8 mouse cellular contexts compared by ENCODE assay signal in genomic region chr11:97151343-97151801, GRCm38 (mm10). TPM values are rescaled to one million over a fixed set of nuclear protein-coding genes. Genes with fewer than 3 reads are reported as not detected.
A peak's percentile ranks its signal among the peaks of the same experiment; 100 is the strongest.
DNase-seq lines count a peak whose midpoint lies in the region; ATAC-seq lines count a peak whose summit lies in the region.

Gene Tbkbp1, minus strand, starts transcription at chr11:97151495.

- peaks cover 23% of the 10 kb centered on the region; the same call in 1 of the 2 replicates for H3K27me3 ChIP-seq in forebrain, embryonic 12.5 days
- peaks cover 21% of the 10 kb centered on the region; the same call in 1 of the 2 replicates for H3K27me3 ChIP-seq in hindbrain, embryonic 12.5 days
- H3K27me3 ChIP-seq in limb, embryonic 12.5 days, result peaks cover 15% of the 10 kb centered on the region; the same call in 1 of the 2 replicates

- H3K4me3 ChIP-seq in forebrain, embryonic 12.5 days (replicated peaks), result peak within 1 kb of the TSS; percentile 80
- H3K4me3 ChIP-seq in hindbrain, embryonic 12.5 days, result peak within 1 kb of the TSS; percentile 81
- H3K4me3 ChIP-seq in limb, embryonic 12.5 days (replicated peaks), result peak within 1 kb of the TSS; percentile 75

- H3K4me1 ChIP-seq in forebrain, embryonic 12.5 days, result peaks cover 40% of the 10 kb centered on the region
- H3K4me1 ChIP-seq in hindbrain, embryonic 12.5 days, result peaks cover 33% of the 10 kb centered on the region
- H3K4me1 ChIP-seq in limb, embryonic 12.5 days (replicated peaks), result peaks cover 53% of the 10 kb centered on the region

- H3K9ac ChIP-seq in forebrain, embryonic 12.5 days, result peak within 1 kb of the TSS; percentile 86
- H3K9ac ChIP-seq in hindbrain, embryonic 12.5 days, result peak within 1 kb of the TSS; percentile 91
- peak within 1 kb of the TSS; percentile 89 for H3K9ac ChIP-seq in limb, embryonic 12.5 days (replicated peaks)

- H3K36me3 ChIP-seq in forebrain, embryonic 12.5 days (replicated peaks), result peaks cover 31% of the 10 kb centered on the region
- peaks cover 22% of the 10 kb centered on the region for H3K36me3 ChIP-seq in hindbrain, embryonic 12.5 days
- H3K36me3 ChIP-seq in limb, embryonic 12.5 days, result peaks cover 38% of the 10 kb centered on the region

- WGBS in forebrain, embryonic 12.5 days, result under 1% methylated on average over 27 of the region's 64 CpGs
- WGBS in hindbrain, embryonic 12.5 days, result under 1% methylated on average over 24 of the region's 64 CpGs
- 1% methylated on average over 30 of the region's 64 CpGs for WGBS in limb, embryonic 12.5 days

- peak within 1 kb of the TSS; percentile 89 for H3K4me2 ChIP-seq in forebrain, embryonic 12.5 days
- H3K4me2 ChIP-seq in hindbrain, embryonic 12.5 days (replicated peaks), result peak within 1 kb of the TSS; percentile 86
- H3K4me2 ChIP-seq in limb, embryonic 12.5 days, result peak within 1 kb of the TSS; percentile 86

- no peaks in the 10 kb centered on the region for H3K9me3 ChIP-seq in forebrain, embryonic 12.5 days
- no peaks in the 10 kb centered on the region for H3K9me3 ChIP-seq in hindbrain, embryonic 12.5 days (replicated peaks)
- no peaks in the 10 kb centered on the region for H3K9me3 ChIP-seq in limb, embryonic 12.5 days

- H3K27ac ChIP-seq in forebrain, embryonic 12.5 days, result peak within 1 kb of the TSS; percentile 92
- peak within 1 kb of the TSS; percentile 96 for H3K27ac ChIP-seq in hindbrain, embryonic 12.5 days
- H3K27ac ChIP-seq in limb, embryonic 12.5 days, result peak within 1 kb of the TSS; percentile 92

- peak; percentile 65 for DNase-seq in gastrocnemius, postnatal 10 days
- DNase-seq in gastrocnemius, adult 18-20 months (ENCODE audit: low spot score), result no peak
- DNase-seq in adrenal gland, adult 8-10 months, result no peak

- peak; percentile 53 for ATAC-seq in forebrain, embryonic 12.5 days (ENCODE audit: low FRiP score)
- peak; percentile 54 for ATAC-seq in hindbrain, embryonic 12.5 days (ENCODE audit: low FRiP score)
- no peak for ATAC-seq in limb, embryonic 12.5 days (ENCODE audit: insufficient number of reproducible peaks, insufficient read depth, low FRiP score, low TSS enrichment, low read depth)
- ATAC-seq in monocyte, adult 5-6 weeks (replicated peaks; ENCODE audit: insufficient number of reproducible peaks, low FRiP score, low TSS enrichment, poor library complexity, severe bottlenecking), result no peak
- ATAC-seq in activated CD4-positive, CD25-positive, alpha-beta regulatory T cell, adult 4 months, result no peak

RNA-seq across cellular contexts. Expression of gene Tbkbp1, which starts in this region (rescaled TPM):
- total RNA-seq in gastrocnemius, postnatal 10 days (2021), result 1 to 10 TPM; 7.1 to 9.9 TPM
- 1 to 10 TPM; 3.3 to 6.8 TPM for total RNA-seq in gastrocnemius, adult 18-20 months (2021)
- total RNA-seq in adrenal gland, adult 8-10 months (2022), result 10 to 100 TPM in 3 of 4 experiments, 1 to 10 TPM in 1; 9.5 to 13.8 (median 11.6) TPM
- polyA plus RNA-seq in forebrain, embryonic 12.5 days (2016; fragmentation: Nextera tagmentation; extraction: Ambion mirVana), result 5.7 and 6.5 TPM in 2 replicates
- polyA plus RNA-seq in hindbrain, embryonic 12.5 days (2016; fragmentation: Nextera tagmentation; extraction: Ambion mirVana), result 10.1 and 10.5 TPM in 2 replicates
- polyA plus RNA-seq in limb, embryonic 12.5 days (2016; fragmentation: Nextera tagmentation; extraction: Ambion mirVana), result 8.0 and 8.7 TPM in 2 replicates
- 23.2 to 34.3 TPM (median 24.7 TPM) in 3 replicates for total RNA-seq in monocyte, adult 5-6 weeks (2017)
- under 1 TPM in 1 of 2 experiments, not detected in 1; 0.37 TPM for polyA plus RNA-seq in activated CD4-positive, CD25-positive, alpha-beta regulatory T cell, adult 4 months (2017; shearing (Covaris generic))

Comparison
In these comparisons a context has a peak if more than half of its experiments do, and no peak if none do; other contexts are left out.
1. ATAC-seq: peak in forebrain, embryonic 12.5 days (single experiment) and hindbrain, embryonic 12.5 days (single experiment); none in limb, embryonic 12.5 days (single experiment), monocyte, adult 5-6 weeks (single experiment) and activated CD4-positive, CD25-positive, alpha-beta regulatory T cell, adult 4 months (single experiment).
2. Peak in every context shown above with its lines, with median percentiles within 50 percentile points of each other: H3K27ac ChIP-seq, H3K4me2 ChIP-seq, H3K4me3 ChIP-seq and H3K9ac ChIP-seq.